Mouse (Mus musculus) urinary bladder, postnatal 36 days (tissue): ENCODE results near the gene Fam49a.

Source experiments
- DNase-seq, 2 experiments: peaks; one replicate each; pipeline ENCODE4 v3.0.0; 2022; ENCODE audit warnings: low spot score in 2 of 2, mixed read lengths in 1 of 2

Fam49a gene

DNA sequence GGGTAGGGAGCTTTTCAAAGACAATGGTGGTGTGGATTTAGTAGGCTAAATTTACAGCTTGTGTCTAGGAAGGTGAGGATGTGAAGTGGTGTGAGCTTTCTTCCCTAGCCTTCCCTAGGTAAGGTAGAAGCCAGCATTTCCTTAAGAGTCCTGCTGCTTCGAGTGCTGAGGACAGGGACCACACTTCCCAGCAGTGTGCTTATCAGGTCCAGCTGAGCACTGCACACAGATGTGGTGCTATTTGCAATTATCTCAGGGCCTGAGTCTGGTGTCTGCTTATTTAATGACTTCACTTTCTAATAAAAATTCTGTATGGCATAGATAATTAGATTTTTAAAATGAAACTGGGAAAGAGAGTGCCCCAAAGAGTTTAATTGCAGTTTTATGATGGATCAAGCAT is 4.6 kb downstream of the Fam49a start:
- DNase-seq = no peak

DNA sequence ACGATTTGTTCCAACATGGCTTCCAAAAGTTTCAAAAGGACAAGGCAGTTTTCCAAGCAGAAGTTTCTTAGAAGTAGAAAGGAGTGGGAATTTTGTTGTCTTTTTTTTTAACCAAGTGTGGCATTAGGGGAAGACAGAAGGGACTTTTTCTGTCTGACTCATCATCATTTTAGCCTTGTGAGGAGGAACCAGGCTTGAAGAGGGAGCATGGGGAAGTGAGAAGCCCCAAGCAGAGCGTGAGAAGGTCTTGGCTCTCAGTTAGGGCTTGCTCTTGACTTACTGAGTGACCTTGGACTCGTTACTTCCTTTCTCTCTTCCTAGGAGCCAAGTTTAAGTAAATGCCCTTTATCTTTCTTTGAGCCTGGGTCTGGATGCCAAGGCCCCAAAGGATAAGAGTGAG is 8.6 kb downstream of the Fam49a start:
- no peak for DNase-seq

DNA sequence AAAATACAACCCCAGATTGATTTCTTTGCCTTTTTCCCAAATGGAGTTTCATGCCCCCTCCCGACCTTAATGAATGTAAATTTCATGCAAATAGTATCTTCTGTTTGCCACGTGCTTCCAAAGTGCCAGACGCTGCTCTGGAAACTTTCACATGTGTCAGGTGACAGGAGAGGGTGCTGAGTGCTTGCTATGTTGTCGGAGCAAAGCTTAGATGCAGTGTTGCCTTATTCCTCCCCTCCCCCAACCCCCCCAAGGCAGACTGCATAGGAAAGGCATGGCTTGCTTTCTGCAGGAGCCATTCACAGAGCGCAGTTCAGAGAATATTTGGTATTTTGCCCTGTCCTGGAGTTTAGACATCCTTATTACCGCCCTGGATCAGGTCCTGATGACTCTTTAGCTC is 12.2 kb downstream of the Fam49a start:
- no peak for DNase-seq

DNA sequence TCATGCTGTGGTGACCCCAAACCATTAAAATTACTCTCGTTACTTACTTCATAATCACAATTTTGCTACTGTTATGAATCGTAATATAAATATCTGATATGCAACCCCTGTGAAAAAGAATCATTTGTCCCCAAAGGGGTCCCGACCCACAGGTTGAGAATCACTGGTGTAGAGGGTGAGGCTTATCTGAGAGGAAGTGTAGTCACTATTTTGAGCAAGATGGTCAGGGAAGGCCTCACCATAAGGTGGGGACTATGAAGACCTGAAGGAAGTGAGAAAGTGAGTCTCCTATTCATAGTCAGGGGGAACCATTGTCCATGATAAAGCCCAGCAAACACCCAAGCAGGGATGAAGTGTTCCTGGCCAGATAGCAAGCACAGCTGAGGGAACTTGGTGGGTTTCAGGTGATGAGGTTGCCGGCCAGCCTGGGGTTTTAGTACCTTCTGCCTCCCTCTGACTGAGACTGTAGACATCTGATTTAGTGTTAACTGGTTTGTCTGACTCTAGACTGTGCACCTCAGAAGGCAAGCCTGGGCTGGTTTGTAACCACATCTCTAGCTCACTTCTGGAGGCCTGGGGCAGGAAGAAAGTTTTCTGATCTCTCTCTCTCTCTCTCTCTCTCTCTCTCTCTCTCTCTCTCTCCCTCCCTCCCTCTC is 13.3 kb downstream of the Fam49a start:
- peak in 1 of 2 experiments; percentile 37 for DNase-seq

DNA sequence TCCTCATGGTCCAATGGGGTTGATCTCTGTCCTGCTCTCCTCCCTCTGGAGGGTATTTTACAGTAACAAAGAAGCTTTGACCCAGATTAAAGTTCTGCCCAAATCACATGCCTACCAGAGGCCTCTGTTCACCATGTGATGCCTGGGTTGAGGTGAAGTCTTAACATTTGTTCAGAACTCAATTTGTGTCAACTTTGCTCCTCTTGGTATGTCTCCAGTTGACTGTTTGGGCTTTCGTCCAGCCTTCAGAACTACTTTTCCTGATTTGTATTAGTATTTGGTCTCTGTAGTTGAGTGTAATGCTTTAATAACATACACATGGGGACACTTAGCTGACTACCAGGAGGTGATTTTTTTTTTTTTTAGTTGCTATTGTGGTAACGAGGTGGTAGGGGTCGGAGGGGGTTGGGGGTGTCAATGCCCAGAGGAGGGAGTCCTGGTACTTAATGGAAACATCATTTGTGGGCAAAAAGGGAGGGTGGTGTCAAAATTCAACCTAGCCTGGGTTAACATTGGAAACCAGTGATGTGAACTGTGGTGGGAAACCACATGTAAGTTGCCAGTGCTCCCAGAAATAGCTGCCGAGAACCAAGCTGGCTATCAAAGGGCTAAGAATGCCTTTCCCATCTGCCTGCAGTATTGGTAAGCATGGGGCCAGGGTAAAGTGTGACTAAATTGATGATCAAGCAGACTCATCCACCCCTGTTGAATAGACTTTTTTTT is 16.0 kb downstream of the Fam49a start:
- DNase-seq = no peak

DNA sequence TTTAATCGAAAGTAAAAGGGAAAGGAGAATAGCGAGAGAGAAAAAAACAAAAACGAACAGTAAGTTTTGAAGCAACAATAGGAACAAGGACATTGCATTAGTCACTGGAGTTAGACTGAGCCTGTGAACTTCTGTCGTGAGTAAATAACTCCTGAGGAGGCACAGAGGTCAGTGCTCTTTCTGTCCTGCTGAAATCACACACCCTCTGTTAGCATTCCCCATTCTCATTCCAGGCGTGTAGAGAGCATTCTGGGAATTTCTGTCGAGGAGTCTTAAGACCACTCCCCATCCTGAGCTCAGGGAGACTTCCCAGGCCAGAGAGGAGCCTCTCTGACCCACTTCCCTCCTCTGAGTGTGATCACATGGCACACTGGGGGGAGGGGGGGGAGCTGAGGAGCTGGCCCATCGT is 16.5 kb downstream of the Fam49a start:
- no peak for DNase-seq

DNA sequence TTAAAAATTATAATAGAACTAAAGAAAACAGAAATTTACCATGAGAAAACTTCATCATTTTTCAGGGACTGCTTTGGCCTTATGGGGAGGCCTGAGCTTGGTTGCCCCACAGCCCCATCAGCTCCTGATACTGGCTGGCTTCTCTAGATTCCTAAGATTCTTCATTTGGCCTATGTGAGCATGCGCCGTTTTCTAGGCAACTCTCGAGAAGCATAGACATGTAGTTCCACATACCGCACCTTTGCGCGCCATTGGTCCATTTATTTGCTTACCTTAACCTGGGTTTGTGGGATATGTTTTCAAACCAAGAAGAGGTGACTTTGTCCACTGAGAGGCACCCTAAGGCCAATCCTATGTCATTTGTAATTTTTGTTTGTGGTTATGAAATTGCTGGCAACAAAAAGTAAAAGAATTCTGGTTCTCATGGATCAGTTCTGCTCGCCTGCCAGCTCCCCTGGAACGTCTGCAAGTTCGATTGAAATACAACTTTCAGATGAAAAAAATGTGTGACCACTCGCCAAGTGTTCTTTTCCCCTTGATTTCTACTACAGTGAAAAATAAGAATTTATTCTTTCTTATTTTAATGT is 21.9 kb downstream of the Fam49a start:
- DNase-seq = peak in 1 of 2 experiments; percentile 56

DNA sequence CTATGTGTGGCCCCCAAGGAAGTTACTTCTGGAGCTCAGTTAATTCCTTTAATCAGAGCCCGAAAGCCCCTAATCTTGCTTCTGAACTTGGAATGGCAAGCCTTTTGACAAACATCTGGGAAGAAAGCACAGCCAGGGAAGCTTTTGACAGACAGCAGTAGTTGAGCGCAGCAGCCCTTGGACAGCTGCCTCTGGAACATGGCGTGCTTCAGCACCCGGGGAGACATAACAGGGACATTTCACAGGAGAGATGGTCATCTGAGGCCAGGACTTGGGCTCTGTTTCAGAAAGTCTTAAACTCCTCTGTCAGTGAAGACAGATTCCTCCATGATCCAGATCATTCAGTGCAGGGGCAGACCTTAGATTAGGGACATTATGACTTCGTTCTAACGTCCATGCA is 22.6 kb downstream of the Fam49a start:
- peak in 1 of 2 experiments; percentile 40 for DNase-seq

DNA sequence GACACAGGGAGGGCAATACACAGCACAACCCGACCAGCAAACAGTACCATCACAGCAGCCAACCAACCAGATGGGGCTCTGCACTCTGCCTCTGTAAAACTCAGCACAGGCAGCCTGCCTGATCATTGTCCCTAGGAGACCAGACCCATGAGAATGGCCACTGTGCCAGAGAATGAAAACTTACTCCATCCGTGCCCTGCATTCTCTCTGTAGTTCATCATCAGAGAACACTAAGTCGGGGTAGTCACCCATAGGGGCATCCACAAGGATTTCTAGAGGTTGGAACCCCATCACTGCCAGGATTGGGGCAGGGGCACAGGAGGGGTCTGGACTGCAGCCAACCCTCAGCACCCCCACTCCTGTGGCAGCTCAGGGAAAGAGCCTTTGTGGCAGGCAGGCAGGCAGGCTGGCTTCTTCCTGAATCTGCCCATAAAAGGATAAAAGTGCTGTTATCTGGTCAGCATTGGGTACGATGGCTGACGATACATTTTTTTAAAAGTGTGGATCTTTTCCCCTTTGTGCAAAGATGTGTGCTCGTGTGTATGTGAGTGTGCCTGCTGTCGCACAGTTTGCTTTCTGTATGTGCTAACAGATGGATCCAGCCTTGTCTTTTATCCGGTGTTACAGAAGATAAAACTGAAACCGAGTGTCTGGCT is 25.3 kb downstream of the Fam49a start:
- DNase-seq = no peak

DNA sequence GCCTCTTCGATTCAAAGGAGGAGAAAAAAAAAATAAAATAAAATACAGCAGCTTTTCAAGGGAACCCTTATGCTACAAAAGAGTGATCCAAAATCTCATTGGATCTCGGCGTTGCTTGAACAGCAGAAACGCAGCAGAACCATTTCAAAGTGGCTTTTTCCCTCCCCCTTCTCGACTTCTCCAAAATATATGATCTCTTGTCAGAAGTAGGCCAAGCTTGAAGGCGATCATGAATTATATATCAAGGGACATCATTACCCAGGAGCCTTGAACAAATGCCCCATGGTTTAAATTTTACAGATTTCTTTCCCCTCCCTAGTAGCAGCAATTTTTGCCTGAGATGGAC is 25.8 kb downstream of the Fam49a start:
- no peak for DNase-seq

DNA sequence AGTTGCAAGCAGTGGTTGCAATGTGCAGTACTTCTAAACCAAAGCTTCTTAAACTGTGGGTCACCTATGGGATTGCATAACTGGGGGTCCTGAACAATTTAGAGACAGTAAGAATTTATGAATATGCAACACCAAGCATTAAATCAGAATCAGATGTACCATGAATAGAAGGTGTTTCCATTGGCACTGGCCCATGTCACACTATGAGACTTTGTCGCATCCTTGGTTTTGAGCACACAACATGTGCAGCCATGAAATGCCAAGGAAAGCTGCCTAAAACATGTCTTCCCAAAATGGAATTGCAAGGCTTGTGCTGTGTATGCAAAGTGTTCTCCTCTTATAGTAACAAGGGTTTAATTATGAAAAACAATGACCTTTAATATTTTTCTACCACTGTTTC is 26.6 kb downstream of the Fam49a start:
- DNase-seq = no peak

DNA sequence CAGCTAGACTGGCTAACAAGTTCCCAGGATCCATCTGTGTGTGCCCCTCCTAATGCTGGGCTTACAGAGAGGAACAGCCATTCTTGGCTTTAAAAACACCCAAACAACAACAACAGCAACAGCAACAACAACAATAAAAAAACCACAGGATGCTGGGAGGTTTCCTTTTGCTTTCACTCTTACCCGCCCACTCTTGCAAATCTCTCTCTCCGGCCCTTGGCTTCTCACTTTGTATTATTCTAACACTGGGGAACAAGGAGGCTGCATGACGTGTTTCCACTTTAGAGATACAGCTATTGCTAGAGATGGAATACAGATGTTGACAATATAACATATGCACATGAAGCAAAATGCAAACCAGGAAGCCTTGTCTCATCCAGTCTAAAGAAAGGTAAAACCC is 27.7 kb downstream of the Fam49a start:
- no peak for DNase-seq

DNA sequence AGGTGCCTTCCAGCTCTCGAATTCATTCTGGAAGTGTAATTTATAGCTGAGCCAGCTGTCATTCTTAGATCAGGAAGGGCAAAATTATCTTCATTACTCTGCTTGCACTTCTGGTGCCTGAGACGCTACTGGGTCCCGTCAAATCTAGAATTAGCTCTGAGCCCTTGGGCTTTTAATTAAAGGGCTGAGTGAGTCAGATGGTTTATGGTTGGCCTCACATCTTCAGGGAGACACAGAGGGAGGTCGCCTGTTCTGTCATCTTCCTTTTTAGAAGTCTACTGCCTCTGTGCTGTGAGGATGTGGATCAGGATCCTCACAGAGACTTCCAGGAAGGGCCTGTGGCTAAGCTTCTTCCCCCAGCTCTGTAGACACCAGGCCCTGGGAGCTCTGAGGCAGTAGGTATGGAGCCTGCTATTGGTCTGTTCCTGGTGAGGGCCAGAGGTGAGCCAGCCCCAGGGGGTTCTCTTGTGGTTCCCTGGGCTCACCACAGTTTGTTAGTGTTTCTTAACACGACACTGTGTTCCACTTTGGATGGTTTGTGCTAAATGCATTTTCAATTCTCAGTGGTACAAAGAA is 30.2 kb downstream of the Fam49a start:
- no peak for DNase-seq

DNA sequence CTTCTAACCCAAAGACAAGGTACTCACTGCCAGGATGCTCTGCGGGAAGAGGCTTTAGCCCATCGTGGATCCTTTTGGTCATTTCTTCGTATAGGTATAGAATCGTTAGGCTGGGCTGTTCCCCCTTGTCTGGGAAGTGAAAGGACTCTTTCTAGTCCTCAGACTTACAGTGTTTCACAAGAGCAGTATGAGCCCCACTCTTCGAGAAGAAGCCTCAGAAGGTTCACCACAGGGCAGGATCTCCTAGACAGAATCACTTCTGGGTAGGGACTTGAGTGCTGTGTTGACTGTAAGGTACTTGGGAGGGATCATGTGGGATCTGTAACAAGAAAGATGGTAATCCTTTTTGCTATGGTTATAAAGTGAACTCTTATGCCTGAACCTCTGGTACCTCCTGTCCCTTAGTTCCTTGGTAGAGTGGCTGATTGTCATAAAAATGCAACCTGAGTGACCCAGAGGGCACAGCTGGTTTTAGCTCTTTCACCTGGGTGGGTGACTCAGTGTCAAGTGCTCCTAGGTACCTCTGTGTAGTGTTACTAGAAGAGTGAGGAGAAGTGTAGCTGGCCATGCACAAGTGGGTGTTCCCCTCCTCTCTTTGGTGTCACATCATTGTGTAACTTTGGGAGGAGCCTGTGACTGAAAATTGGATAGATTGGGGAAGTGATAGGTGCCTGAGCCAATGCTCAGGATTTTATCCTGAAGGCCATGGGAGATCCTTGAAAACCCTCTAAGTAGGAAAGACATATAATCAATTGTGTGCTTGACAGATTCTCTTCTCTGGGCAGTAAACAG is 32.6 kb downstream of the Fam49a start:
- no peak for DNase-seq

DNA sequence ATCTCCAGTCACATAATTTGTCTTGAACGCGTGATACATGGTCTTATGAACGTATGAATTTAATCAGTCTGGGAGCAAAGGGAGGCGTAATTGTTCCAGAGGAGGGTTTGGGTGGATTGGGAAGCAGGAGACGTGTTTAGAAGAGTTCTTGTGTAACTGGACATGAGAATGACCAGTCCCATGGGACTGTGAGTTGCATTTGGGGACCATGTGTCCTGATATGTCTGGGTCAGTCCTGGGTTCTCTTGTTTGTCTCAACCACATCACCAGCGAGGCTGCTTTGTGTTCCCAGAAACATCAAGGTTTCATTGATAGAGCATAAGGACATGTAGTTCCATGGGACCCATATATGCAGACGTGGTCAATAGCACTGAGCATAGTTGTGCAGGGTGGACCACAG is 36.5 kb downstream of the Fam49a start:
- no peak for DNase-seq

DNA sequence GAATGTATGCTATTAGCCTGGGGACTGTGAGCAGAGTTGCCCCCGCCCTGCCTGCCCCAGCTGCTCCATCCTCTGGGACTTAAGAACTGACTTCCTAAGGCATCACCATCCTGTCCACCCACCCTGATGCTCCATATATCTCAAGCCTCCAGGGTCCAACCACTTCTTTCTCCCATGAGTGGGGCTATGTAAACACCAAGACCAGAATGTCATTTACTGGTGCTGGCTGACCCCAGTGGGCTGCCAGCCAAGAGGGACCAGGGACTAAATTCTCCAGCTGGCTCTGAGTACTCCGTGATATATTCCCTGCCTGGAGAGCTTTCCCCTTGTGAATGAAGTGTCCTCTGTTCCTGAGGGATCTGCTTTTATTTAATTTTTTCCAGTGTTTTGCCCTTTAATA is 37.4 kb downstream of the Fam49a start:
- DNase-seq = no peak

DNA sequence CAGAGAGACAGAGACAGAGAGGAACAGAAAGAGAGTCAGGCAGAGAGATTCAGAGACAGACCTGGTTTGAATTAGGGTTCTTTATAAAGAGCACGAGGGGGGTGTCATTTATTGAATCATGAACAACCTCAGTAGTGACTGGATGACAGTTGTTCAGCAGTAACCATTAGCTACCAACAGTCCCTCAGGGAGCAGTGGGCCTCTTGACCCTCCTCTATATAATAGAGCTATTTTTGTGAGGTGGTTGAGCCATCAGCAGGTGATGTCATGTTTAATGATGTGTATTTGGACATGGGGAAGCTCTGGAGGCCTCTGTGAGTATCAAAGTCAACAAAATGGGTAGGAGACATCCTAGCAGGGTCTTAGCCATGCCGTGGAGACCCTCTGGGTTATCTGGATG is 39.2 kb downstream of the Fam49a start:
- DNase-seq = no peak

DNA sequence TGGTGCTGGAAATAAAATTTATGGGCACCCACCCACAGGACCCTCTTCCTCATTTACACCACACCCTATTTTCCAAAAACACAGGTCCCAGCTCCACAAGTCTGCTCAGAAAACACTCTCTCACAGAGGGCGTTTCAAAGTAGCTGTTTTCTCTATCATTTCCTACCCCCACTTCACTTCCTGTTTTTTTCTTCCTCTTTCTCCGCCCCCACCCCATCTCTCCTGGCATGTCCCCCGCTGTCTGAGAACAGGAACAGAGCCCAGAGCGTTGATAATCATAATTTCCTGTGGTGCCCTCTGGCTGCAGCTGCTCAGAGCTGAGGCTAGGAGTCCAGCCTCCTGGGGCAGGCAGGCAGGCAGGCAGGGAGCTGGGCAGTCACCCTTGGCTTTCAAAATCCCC is 39.9 kb downstream of the Fam49a start:
- peak in 1 of 2 experiments; percentile 52 for DNase-seq

DNA sequence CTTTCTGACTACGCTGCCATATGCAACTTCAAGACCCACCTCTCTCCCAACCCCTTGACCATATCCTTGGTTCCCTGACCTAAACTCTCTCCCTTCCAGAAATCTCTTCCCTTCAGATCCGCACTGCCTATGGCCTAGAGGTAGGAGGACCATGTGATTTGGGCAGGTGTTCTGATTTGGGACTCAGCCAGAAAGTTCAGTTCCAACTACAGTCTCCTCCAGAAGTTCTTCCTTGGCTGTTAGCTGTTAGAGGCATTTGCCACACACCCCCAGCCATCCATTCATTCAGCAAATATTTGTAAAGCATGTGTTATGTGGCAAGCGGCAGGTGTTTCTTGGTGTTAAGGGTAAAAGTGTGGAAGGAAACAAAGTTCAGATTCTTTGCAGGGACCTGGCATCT is 44.3 kb downstream of the Fam49a start:
- no peak for DNase-seq

DNA sequence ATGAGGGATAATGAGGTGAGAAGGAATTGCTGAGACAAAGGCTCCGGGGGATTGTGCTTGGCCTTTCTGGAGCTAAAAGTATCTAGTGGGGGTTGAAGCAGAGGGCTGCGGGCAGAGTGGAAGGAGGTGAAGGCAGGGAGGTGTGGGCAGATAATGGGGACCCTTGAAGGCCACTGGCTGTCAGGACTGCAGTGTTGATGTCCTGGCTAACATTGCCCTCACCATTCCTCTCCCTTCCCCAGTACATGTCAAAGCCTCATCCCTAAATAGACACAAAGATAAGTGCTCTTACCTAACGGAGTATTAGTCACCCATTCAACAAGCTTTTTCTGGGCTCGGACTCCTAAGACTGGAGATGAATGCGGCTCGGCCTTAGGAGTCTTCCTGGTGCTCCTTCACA is 44.9 kb downstream of the Fam49a start:
- no peak for DNase-seq

DNA sequence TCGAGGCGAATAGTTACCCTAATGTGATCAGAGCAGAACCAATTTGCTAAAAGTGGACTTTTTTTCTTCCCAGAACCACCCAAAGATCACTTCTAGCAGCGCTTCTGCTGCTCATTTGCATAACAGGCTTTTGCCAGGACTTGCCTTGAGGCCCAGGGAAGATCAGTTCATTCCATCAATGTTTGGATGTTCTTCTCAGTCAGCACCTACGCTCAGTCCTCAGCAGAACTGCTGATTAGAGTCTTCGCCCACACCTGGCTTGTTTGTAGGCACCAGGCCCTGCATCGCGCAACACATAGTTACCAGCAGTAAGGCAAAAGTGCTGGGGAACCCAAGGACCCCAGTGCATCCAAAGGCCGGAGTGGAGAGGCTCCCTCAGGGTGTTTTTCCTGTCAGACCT is 45.3 kb downstream of the Fam49a start:
- no peak for DNase-seq

DNA sequence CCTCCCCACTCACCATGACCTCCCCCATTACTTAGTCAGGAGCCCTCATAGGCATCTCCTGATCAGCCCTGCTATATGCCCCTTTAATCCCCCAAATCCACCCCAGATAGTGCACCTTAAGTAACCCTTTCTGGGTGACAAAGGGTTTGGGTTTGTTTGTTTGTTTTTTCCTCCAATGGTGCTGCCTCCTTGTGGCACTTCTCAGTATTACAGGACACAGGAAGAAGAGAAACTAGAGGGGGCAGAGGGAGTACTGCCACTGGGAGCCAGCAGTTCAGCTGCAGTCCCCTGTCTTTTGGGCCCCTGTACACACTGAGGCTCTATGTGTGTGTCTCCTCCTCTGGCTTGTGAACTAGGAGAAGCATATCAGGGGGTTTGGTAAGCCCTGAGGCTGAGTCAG is 51.5 kb downstream of the Fam49a start:
- no peak for DNase-seq
